Mouse (Mus musculus) CD4-positive, CD25-positive, alpha-beta regulatory T cell (primary cell): Measurements from ENCODE around the gene Mup22. TPM values are rescaled to one million over a fixed set of nuclear protein-coding genes. Genes with fewer than 3 reads are reported as not detected.

ENCODE experiments used
- polyA plus RNA-seq: library from polyadenylated mRNA; unstranded; fragments of 100-300 nt; shearing (Covaris generic); gene quantifications from one replicate; pipeline ENCODE4 v1.2.1, GENCODE M21; 2017

The Mup22 gene
- polyA plus RNA-seq, result not detected

GRCm38 (mm10) chr4:60821363-60821762 is at the start of gene Mup22:
TSS of gene Mup22 (minus strand) at chr4:60821463.

Other genes starting within 250 kb of the Mup22 start
- not detected for gene Mup10, start 239.3 kb downstream of the Mup22 start, polyA plus RNA-seq
- gene Mup11, start 159.1 kb downstream of the Mup22 start, polyA plus RNA-seq, result not detected
- not detected for gene Mup12, start 80.1 kb downstream of the Mup22 start, polyA plus RNA-seq